Mouse (Mus musculus): ENCODE results near the gene Actr6. TPM values are rescaled to one million over a fixed set of nuclear protein-coding genes. Genes with fewer than 3 reads are reported as not detected.

Actr6 gene
- polyA plus RNA-seq, 1 experiment from 2014 or later: 33.6 TPM

DNA sequence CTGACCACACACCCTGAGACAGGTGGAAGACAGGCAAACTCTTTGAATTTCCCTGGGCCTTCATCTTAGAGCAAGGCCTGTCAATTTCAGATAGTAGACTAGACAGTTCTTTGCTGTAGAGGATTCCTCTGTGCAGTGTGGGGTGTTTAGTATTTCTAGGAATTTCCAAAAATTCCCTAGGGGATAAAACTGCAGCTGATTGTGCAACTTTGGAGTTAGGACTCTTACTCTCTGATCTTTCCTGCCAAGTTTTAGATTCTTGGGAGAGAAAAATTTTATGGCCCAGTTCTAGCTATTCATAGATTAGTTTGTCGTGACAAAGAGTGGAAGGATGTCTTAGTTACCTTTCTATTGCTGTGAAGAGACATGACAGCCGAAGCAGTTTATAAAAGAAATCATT lies 16.5 kb upstream of the Actr6 start:
- no peak for ATAC-seq (ENCODE audit: insufficient number of reproducible peaks, low FRiP score, low TSS enrichment, low read depth)
- H3K4me1 ChIP-seq: peaks cover 3% of the 10 kb centered on the region; the same call in 1 of the 2 replicates
- H3K36me3 ChIP-seq: no peaks in the 10 kb centered on the region
- H3K27ac ChIP-seq (replicated peaks): no peak overlapping the region
- WGBS: 87% methylated on average over 2 of the region's 2 CpGs
- no peak overlapping the region for H3K9ac ChIP-seq
- H3K9me3 ChIP-seq (replicated peaks): no peaks in the 10 kb centered on the region
- H3K27me3 ChIP-seq: no peaks in the 10 kb centered on the region
- H3K4me3 ChIP-seq (replicated peaks): no peak overlapping the region
- H3K4me2 ChIP-seq (replicated peaks): no peak overlapping the region

DNA sequence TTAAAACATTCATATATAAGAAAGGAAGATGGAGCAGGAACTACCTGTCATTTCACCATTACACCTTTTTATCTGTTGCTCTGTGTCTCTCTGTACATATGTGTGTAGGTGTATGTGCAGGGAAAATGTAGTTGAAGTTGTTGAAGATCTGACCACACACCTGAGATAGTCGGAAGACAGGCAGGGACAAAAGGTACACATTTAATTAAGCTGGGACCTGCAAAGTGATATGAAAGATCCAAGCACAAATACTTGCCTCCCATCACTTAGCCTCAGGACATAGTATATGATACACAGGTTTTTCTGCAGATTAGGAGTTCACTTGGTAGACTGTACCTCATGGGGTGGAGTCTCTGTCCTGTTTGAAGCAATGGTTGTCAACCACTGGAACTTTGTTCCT lies 15.8 kb upstream of the Actr6 start:
- no peak overlapping the region for H3K27ac ChIP-seq (replicated peaks)
- no peak overlapping the region for H3K4me2 ChIP-seq (replicated peaks)
- H3K4me3 ChIP-seq (replicated peaks): no peak overlapping the region
- H3K9ac ChIP-seq: no peak overlapping the region
- no peaks in the 10 kb centered on the region for H3K27me3 ChIP-seq
- H3K9me3 ChIP-seq (replicated peaks): no peaks in the 10 kb centered on the region
- WGBS: 88% methylated on average over 1 of the region's 1 CpGs
- H3K36me3 ChIP-seq: no peaks in the 10 kb centered on the region
- ATAC-seq (ENCODE audit: insufficient number of reproducible peaks, low FRiP score, low TSS enrichment, low read depth): no peak
- H3K4me1 ChIP-seq: peaks cover 3% of the 10 kb centered on the region; the same call in 1 of the 2 replicates

DNA sequence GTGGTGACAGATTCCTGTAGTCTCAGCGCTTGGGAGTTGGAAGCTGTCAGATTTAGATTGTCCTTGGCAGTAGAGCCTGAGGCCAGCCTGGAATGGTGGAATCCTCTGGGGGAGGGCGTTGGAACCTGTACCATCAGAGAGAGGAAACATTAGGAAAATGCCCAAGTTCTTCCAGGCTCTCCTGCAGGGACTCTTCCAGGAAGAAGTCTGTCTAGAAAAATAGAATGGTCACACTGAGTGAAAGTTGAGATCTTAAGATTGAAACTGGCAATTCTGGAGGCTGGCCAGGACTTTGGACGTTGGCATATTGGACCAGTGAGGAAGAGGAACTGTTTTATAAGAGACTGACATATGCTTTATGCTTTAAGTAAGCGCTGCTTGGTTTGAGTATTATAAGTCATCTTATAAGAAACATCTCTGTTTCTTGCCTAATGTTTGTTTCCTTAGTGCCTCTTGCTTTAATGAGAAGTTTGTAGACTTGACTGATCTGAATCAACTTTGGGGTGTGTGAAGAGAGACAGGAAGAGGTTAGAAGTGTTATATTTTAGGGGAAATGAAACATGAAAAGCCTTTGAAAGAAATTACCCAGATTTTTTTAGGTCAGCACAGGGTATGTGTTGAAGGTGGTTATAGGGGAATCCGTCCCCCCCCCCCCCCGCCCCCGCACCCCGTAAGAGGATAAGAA lies 15.3 kb upstream of the Actr6 start:
- no peaks in the 10 kb centered on the region for H3K27me3 ChIP-seq
- peaks cover 3% of the 10 kb centered on the region; the same call in 1 of the 2 replicates for H3K4me1 ChIP-seq
- H3K9ac ChIP-seq: no peak overlapping the region
- H3K36me3 ChIP-seq: no peaks in the 10 kb centered on the region
- no peak for ATAC-seq (ENCODE audit: insufficient number of reproducible peaks, low FRiP score, low TSS enrichment, low read depth)
- no peak overlapping the region for H3K4me2 ChIP-seq (replicated peaks)
- H3K4me3 ChIP-seq (replicated peaks): no peak overlapping the region
- H3K27ac ChIP-seq (replicated peaks): no peak overlapping the region
- 80% methylated on average over 8 of the region's 8 CpGs for WGBS
- H3K9me3 ChIP-seq (replicated peaks): no peaks in the 10 kb centered on the region

DNA sequence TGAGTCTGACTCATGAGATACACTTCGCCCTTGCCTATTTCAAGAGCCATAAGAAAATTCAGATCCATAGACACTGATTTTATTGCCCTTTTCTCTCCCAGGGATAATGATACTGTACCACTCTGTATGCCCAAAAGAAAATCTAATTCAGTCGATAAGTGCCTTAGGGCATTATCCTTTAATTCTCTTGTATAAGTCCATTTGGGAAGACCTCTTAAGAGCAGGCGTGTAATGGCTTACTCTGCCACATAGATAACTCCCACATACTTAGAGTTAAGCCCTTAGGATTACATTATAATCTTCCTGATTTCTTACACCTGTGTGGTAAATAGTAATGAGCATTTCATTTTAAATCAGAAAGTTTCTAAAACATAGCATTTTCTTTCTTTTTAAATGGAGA lies 14.5 kb upstream of the Actr6 start:
- Histone ChIP-seq H3K36me3 (no peaks in the 10 kb centered on the region), H3K9me3 (replicated peaks) (no peaks in the 10 kb centered on the region), H3K9ac (no peak overlapping the region), H3K27me3 (no peaks in the 10 kb centered on the region), H3K4me3 (replicated peaks) (no peak overlapping the region), H3K4me2 (replicated peaks) (no peak overlapping the region), H3K27ac (replicated peaks) (no peak overlapping the region), H3K4me1 (peaks cover 3% of the 10 kb centered on the region; the same call in 1 of the 2 replicates)
- WGBS: 69% methylated on average over 3 of the region's 3 CpGs
- no peak for ATAC-seq (ENCODE audit: insufficient number of reproducible peaks, low FRiP score, low TSS enrichment, low read depth)

DNA sequence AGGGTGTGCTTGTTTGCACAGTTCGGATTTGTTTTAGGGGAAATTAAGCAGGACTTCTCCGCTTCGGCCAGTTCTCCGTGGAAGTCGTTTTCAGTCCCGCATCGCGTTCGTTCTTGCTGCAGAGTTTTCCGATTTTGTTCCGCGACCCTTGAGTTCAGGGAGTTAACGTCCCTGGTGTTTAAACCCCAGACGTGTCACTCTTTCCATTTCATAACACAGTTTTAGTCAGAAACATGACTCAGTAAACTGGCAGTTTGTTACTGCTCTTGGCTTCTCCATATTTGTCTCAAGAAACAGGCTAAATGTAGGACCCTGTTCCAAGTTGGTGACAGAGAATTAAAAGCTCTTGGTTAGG lies 13.5 kb upstream of the Actr6 start:
- WGBS: under 1% methylated on average over 14 of the region's 14 CpGs

DNA sequence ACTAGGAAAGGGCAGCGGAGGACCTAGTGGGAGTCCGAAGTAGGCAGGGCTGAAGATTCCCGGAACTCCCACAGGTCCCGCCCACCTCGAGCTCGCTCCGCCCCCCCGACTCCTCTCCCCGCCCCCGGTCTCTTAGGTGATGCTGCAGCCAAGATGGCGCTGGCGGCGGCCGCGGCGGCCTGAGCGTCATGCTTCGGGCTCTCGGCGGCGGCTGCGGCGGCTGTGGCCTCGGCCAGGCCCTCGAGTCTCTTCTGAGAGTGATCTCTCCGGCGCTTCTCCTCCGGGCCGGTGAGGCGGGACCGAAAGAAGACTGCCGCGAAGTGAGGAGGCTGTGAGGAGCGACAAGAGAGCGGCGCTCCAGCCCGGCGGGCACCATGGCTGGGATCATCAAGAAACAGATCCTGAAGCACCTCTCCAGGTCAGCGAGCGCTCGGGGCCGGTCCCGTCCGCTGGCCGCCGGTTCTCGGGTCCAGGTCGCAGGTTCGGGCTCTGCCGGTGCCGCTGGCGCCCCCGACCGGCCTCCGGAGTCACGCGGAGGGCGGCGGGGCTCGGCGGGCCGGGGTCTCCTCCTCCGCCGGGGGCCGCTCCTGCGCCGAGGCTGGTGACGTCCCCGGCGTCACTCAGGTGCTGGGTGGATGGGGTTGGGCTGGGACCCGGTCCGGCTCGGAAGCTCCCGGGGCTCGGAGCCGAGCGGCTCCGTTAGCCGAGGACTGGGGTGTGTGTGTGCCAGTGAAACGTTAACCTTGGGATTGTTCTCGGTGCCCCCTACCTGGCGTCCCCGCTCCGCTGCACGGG lies 13.0 kb upstream of the Actr6 start, which contains the start of gene Uhrf1bp1l:
TSS of gene Uhrf1bp1l (plus strand) at position 121 of the 795 bp plus-strand sequence.
- WGBS: under 1% methylated on average over 85 of the region's 85 CpGs
- no peaks in the 10 kb centered on the region for H3K27me3 ChIP-seq
- no peaks in the 10 kb centered on the region for H3K36me3 ChIP-seq
- H3K4me2 ChIP-seq (replicated peaks): peak within 1 kb of the TSS; percentile 51
- H3K9ac ChIP-seq: peak within 1 kb of the TSS; percentile 95
- H3K4me3 ChIP-seq (replicated peaks): peak within 1 kb of the TSS; percentile 96
- peaks cover 3% of the 10 kb centered on the region; the same call in 1 of the 2 replicates for H3K4me1 ChIP-seq
- peak within 1 kb of the TSS; percentile 92 for H3K27ac ChIP-seq (replicated peaks)
- ATAC-seq (ENCODE audit: insufficient number of reproducible peaks, low FRiP score, low TSS enrichment, low read depth): peak; percentile 95
- H3K9me3 ChIP-seq (replicated peaks): no peaks in the 10 kb centered on the region

More for the DNA sequence above, 13.5 kb upstream of the Actr6 start:
- Histone ChIP-seq H3K9ac (peak overlapping the region; percentile 95), H3K27ac (replicated peaks) (peak overlapping the region; percentile 92), H3K4me1 (peaks cover 3% of the 10 kb centered on the region; the same call in 1 of the 2 replicates), H3K4me3 (replicated peaks) (peak overlapping the region; percentile 96), H3K4me2 (replicated peaks) (peak overlapping the region; percentile 51), H3K9me3 (replicated peaks) (no peaks in the 10 kb centered on the region), H3K36me3 (no peaks in the 10 kb centered on the region), H3K27me3 (no peaks in the 10 kb centered on the region)
- no peak for ATAC-seq (ENCODE audit: insufficient number of reproducible peaks, low FRiP score, low TSS enrichment, low read depth)

DNA sequence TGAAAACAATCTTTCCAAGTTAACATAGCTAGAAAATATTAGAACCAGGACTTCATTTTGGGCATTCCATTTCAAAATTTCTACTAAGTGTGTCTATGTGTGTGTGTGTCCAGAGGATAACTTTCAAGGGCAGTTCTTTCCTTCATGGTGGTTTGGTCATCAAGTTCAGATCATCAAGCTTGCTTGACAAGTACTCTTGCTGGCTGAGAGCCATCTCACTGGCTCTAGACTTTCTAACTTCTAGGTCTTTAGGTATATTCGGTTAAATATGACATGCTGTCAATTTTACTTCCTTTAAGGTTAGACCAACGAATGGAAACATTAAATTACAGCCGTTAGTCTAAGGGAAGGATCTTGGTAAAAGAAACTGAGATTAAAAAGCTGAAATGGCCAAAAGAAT lies 12.2 kb upstream of the Actr6 start:
- no peaks in the 10 kb centered on the region for H3K36me3 ChIP-seq
- no peak overlapping the region for H3K9ac ChIP-seq
- H3K27ac ChIP-seq (replicated peaks): no peak overlapping the region
- H3K4me1 ChIP-seq: peaks cover 3% of the 10 kb centered on the region; the same call in 1 of the 2 replicates
- H3K27me3 ChIP-seq: no peaks in the 10 kb centered on the region
- peak overlapping the region; percentile 96 for H3K4me3 ChIP-seq (replicated peaks)
- peak overlapping the region; percentile 51 for H3K4me2 ChIP-seq (replicated peaks)
- WGBS: 18% methylated on average over 3 of the region's 3 CpGs
- no peaks in the 10 kb centered on the region for H3K9me3 ChIP-seq (replicated peaks)
- ATAC-seq (ENCODE audit: insufficient number of reproducible peaks, low FRiP score, low TSS enrichment, low read depth): no peak

DNA sequence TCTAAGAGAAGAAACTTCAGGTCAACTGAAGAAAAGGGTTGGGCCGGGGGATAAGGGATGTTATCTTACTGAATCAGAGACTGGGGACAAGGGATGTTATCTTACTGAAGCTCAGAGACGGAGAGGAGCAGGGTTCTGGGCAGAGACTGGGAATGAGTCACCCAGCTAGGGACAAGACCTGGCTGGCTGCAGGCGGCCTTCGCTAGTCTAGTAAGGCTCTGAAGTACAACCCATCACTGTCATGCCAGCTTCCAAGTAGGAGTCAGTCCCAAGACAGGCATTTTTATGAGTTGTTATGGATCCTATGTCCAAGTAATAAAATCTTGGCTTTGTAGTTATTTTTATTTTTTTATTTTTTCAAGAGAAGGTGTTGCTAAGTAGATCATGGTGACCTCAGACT lies 11.2 kb upstream of the Actr6 start:
- 85% methylated on average over 4 of the region's 4 CpGs for WGBS
- Histone ChIP-seq H3K27me3 (no peaks in the 10 kb centered on the region), H3K4me1 (peaks cover 3% of the 10 kb centered on the region; the same call in 1 of the 2 replicates), H3K9me3 (replicated peaks) (no peaks in the 10 kb centered on the region), H3K9ac (no peak overlapping the region), H3K4me2 (replicated peaks) (no peak overlapping the region), H3K36me3 (no peaks in the 10 kb centered on the region), H3K27ac (replicated peaks) (no peak overlapping the region), H3K4me3 (replicated peaks) (no peak overlapping the region)
- ATAC-seq (ENCODE audit: insufficient number of reproducible peaks, low FRiP score, low TSS enrichment, low read depth): no peak

DNA sequence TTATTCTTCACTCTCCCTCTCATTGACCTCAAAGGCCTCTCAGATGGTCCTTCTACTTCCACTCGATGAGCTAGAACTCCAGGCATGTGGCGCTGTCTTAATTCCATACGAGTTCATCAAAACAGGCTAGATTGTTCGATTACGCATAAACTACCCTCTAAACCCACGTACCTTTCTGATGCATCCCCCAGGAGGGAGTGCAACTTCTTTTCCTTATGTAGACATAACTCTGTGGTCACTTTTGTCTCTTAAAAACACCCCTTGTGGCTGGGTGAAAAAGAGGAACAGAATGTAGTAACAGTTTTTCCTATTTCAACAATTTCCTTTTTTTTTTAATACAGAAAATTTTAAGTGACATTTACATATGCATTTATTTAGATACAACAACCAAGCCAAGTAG lies 8.9 kb upstream of the Actr6 start:
- Histone ChIP-seq H3K4me3 (replicated peaks) (no peak overlapping the region), H3K27me3 (no peaks in the 10 kb centered on the region), H3K4me2 (replicated peaks) (no peak overlapping the region), H3K27ac (replicated peaks) (no peak overlapping the region), H3K9ac (no peak overlapping the region), H3K4me1 (no peaks in the 10 kb centered on the region), H3K9me3 (replicated peaks) (no peaks in the 10 kb centered on the region), H3K36me3 (no peaks in the 10 kb centered on the region)
- no peak for ATAC-seq (ENCODE audit: insufficient number of reproducible peaks, low FRiP score, low TSS enrichment, low read depth)
- WGBS: 79% methylated on average over 6 of the region's 6 CpGs

DNA sequence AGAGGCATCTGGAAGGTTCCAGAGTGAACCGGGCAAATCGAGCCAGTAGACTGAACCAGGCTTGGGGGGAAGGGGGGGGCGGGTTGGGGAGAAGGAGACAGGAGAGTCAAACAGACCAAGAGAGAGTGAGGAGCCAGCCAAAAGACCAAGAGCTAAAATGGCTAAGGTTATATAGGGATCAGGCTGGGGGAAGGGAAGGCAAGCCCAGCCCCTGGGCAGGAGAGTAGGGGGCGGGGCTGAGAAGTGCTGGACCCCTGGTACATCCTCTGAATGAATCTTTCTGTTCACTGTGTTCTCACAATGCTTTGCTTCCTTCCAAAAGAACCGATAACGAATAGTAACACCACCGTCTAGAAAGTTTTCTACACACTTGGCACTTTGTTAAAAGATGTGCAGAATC lies 7.6 kb upstream of the Actr6 start:
- Histone ChIP-seq H3K27ac (replicated peaks) (no peak overlapping the region), H3K36me3 (no peaks in the 10 kb centered on the region), H3K4me3 (replicated peaks) (no peak overlapping the region), H3K9me3 (replicated peaks) (no peaks in the 10 kb centered on the region), H3K27me3 (no peaks in the 10 kb centered on the region), H3K4me2 (replicated peaks) (no peak overlapping the region), H3K4me1 (no peaks in the 10 kb centered on the region), H3K9ac (no peak overlapping the region)
- ATAC-seq (ENCODE audit: insufficient number of reproducible peaks, low FRiP score, low TSS enrichment, low read depth): no peak
- WGBS: 46% methylated on average over 7 of the region's 7 CpGs

DNA sequence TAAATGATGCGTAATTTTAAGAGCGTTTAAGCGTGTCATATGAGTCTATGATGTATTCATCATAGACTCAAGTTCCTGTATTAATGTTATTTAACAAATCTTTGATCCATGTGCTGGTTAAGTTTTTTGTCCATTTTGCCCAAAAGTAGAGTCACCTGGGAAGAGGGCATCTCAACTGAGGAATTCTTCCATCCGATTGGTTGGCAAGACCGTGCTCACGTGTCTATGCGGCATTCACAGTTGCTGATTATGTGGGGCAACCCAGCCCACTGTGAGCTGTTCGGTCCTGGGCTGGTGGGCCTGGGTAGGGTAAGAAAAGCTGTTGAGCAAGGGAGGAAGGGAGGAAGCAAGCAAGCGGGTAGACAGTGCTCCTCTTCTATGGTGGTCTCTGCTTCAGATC lies 6.3 kb upstream of the Actr6 start:
- Histone ChIP-seq H3K27me3 (no peaks in the 10 kb centered on the region), H3K36me3 (no peaks in the 10 kb centered on the region), H3K4me3 (replicated peaks) (no peak overlapping the region), H3K4me1 (no peaks in the 10 kb centered on the region), H3K4me2 (replicated peaks) (no peak overlapping the region), H3K9me3 (replicated peaks) (no peaks in the 10 kb centered on the region), H3K27ac (replicated peaks) (no peak overlapping the region), H3K9ac (no peak overlapping the region)
- ATAC-seq (ENCODE audit: insufficient number of reproducible peaks, low FRiP score, low TSS enrichment, low read depth): no peak
- WGBS: 88% methylated on average over 9 of the region's 9 CpGs

Data from embryonic facial prominence, embryonic 15.5 days (tissue).